Mouse (Mus musculus) myocyte (in vitro differentiated cells): Measurements from ENCODE around the gene Il17d.

ENCODE experiments used
- E2F4 ChIP-seq: IDR thresholded peaks from one replicate; pipeline ENCODE4 v1.6.1; 2011; ENCODE audit warnings: mild to moderate bottlenecking, control low read depth, moderate library complexity; ENCODE audit not compliant: insufficient read depth
- MAX ChIP-seq: IDR thresholded peaks from one replicate; pipeline ENCODE4 v1.6.1; 2011; ENCODE audit warnings: low read depth, mild to moderate bottlenecking, control low read depth
- POLR2A ChIP-seq: IDR thresholded peaks from one replicate; pipeline ENCODE4 v1.6.1; 2011; ENCODE audit warnings: low read depth, mild to moderate bottlenecking, control low read depth, moderate library complexity; ENCODE audit not compliant: insufficient read length
- POLR2AphosphoS2 ChIP-seq: IDR thresholded peaks from one replicate; pipeline ENCODE4 v1.6.1; 2011; ENCODE audit warnings: low read depth, control low read depth; ENCODE audit not compliant: insufficient read length
- REST ChIP-seq: IDR thresholded peaks from one replicate; pipeline ENCODE4 v1.6.1; 2011; ENCODE audit warnings: mild to moderate bottlenecking, control low read depth, moderate library complexity; ENCODE audit not compliant: insufficient read depth, insufficient read length
- TCF12 ChIP-seq: IDR thresholded peaks from one replicate; pipeline ENCODE4 v1.6.1; 2011; ENCODE audit warnings: mild to moderate bottlenecking, control low read depth; ENCODE audit not compliant: poor library complexity, insufficient read depth, severe bottlenecking
- USF1 ChIP-seq: IDR thresholded peaks from one replicate; pipeline ENCODE4 v1.6.1; 2011; ENCODE audit warnings: low read depth, mild to moderate bottlenecking, control low read depth, moderate library complexity

- TF ChIP-seq POLR2AphosphoS2 (no peak), POLR2A (no peak), MAX (no peak), E2F4 (no peak), TCF12 (no peak), REST (no peak), USF1 (no peak)
These were observed 815 bp upstream of the Il17d start for GRCm38 (mm10) chr14:57523762-57524161.
